ENCODE assay signal across 19 mouse cellular contexts in the genomic region with DNA sequence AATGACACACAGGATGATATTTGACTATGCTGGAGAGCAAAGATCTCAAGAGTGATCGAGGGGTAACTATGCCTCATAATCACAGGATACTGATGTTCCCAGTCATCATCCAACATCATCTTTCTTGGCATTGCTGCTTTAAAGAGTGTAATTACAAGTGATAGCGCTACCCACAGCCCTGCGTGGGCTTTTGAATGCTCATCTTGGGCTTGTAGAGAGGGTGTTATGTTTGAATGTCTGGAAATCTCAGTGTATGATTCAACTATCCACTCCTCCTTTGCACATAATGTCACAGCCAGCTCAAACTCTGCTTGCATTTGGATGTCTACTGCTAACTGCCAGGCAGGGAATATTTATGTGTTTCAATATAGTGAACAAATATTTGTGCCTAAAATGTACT.
DNase-seq lines count a peak whose midpoint lies in the region.
"Had no signal": no experiment of that assay in that cellular context is flagged by ENCODE, and none has a peak within 500 bp of the region (broad histone marks: within the 10 kb centered on the region; RNA-seq: fewer than 3 reads in every experiment).

No protein-coding gene starts in this region.

- DNase-seq in left cerebral cortex, adult 18-20 months (ENCODE audit: low spot score in 2 of 2), result peak; percentile 16 to 39
- DNase-seq in left cerebral cortex, postnatal 10 days (ENCODE audit: extremely low spot score in 1 of 2, low spot score in 2 of 2), result no peak
- peak; percentile 20 for DNase-seq in 3T3-L1 (ENCODE audit: low read depth, low spot score)
- peak; percentile 18 for DNase-seq in Muller cell, postnatal 12 days (ENCODE audit: inconsistent ontology term)
- DNase-seq in left cerebral cortex, postnatal 36 days (ENCODE audit: low spot score in 2 of 2), result peak; percentile 13
- no peak for DNase-seq in natural killer cell, adult 2 months (ENCODE audit: low spot score in 2 of 2)
- no peak for DNase-seq in kidney, postnatal 36 days
- DNase-seq: adrenal gland, adult 8-10 months; cerebellum, adult 9-10 months; cerebellum, postnatal 36 days; gastrocnemius, postnatal 14 days; kidney, postnatal 14 days; liver; lung, adult 2 months; lung, postnatal 10 days; retina, postnatal 1 day; spleen, adult 18-20 months; thymus, adult 2 months; thymus, postnatal 36 days had no signal

- intact Hi-C loops in left cerebral cortex, postnatal 10 days (cut with DNase I), result no loop called here
- intact Hi-C loops in left cerebral cortex, postnatal 36 days (cut with DNase I), result no loop called here

Comparison
In these comparisons a context has a peak if more than half of its experiments do, and no peak if none do; other contexts are left out.
1. DNase-seq: peak in left cerebral cortex, adult 18-20 months (2 of 2), 3T3-L1 (single experiment), Muller cell, postnatal 12 days (single experiment) and left cerebral cortex, postnatal 36 days (2 of 2); none in left cerebral cortex, postnatal 10 days (0 of 2), natural killer cell, adult 2 months (0 of 2) and kidney, postnatal 36 days (0 of 2).